Mouse (Mus musculus): ENCODE results near the gene Dlgap4. TPM values are rescaled to one million over a fixed set of nuclear protein-coding genes. Genes with fewer than 3 reads are reported as not detected.

Gene Dlgap4
- polyA plus RNA-seq, 1 experiment from 2014 or later: 51.9 TPM

DNA sequence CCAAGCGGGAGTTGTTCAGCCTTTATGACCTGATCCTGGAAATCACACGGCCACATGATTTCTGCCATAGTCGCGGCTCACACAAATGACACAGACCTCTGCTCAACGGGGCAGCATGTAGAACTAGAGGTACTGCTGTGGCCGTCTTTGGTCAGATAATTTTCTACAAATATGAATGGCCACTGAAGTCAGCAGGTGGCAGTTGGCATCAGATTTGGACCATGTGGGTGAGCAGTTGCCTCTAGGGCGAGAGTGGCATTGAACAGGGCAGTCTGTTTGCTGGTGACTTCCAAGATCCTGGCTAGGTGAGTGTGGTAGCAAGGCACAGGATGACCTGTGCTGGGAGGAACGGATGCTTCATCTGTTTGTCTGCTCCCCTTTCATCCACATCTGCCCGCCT, 24.0 kb upstream of the Dlgap4 start:
- Histone ChIP-seq H3K36me3 (no peaks in the 10 kb centered on the region), H3K4me1 (peaks cover 7% of the 10 kb centered on the region; the same call in 1 of the 2 replicates), H3K27ac (replicated peaks) (no peak overlapping the region), H3K9me3 (no peaks in the 10 kb centered on the region), H3K4me3 (no peak overlapping the region), H3K27me3 (replicated peaks) (peaks cover 19% of the 10 kb centered on the region; the same call in 1 of the 2 replicates), H3K4me2 (no peak overlapping the region), H3K9ac (no peak overlapping the region)
- 82% methylated on average over 9 of the region's 9 CpGs for WGBS
- no peak for ATAC-seq (ENCODE audit: extremely low read depth, insufficient number of reproducible peaks, low FRiP score, low TSS enrichment)

- no peak overlapping the region for H3K27ac ChIP-seq (replicated peaks)
- 70% methylated on average over 15 of the region's 15 CpGs for WGBS
- no peaks in the 10 kb centered on the region for H3K9me3 ChIP-seq
- H3K9ac ChIP-seq: no peak overlapping the region
- peaks cover 9% of the 10 kb centered on the region; the same call in 1 of the 2 replicates for H3K27me3 ChIP-seq (replicated peaks)
- no peaks in the 10 kb centered on the region for H3K36me3 ChIP-seq
- H3K4me2 ChIP-seq: no peak overlapping the region
- no peaks in the 10 kb centered on the region for H3K4me1 ChIP-seq
- no peak overlapping the region for H3K4me3 ChIP-seq
- ATAC-seq (ENCODE audit: extremely low read depth, insufficient number of reproducible peaks, low FRiP score, low TSS enrichment): no peak
Measured at GRCm38 (mm10) chr2:156594987-156595490, 18.5 kb upstream of the Dlgap4 start.

GRCm38 (mm10) chr2:156602581-156602980, 10.9 kb upstream of the Dlgap4 start:
- no peak overlapping the region for H3K27ac ChIP-seq (replicated peaks)
- no peak overlapping the region for H3K9ac ChIP-seq
- no peak for ATAC-seq (ENCODE audit: extremely low read depth, insufficient number of reproducible peaks, low FRiP score, low TSS enrichment)
- 77% methylated on average over 7 of the region's 7 CpGs for WGBS
- H3K36me3 ChIP-seq: no peaks in the 10 kb centered on the region
- no peaks in the 10 kb centered on the region for H3K9me3 ChIP-seq
- H3K4me3 ChIP-seq: no peak overlapping the region
- H3K4me1 ChIP-seq: no peaks in the 10 kb centered on the region
- H3K27me3 ChIP-seq (replicated peaks): peaks cover 33% of the 10 kb centered on the region
- H3K4me2 ChIP-seq: no peak overlapping the region

DNA sequence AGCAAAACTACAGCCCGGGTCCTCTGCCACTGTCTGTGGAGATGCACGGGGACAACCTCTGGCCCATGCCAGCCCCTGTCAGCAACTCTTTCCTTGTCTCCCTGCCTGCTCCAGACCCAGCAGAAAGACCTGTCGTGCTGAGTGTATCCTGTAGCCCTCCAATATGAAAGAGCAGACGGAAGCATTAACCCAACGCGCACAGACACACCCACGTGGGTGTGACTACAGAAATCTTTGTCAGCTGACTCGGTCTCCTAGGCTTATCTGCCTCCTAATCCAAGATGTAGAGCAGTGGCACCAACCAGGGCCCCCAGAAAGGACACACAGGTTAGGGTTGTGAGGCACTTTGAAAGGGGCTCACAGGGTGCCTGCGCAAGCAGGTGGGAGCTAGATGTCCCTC, 9.8 kb upstream of the Dlgap4 start:
- Histone ChIP-seq H3K36me3 (no peaks in the 10 kb centered on the region), H3K9ac (no peak overlapping the region), H3K4me1 (no peaks in the 10 kb centered on the region), H3K4me3 (no peak overlapping the region), H3K9me3 (no peaks in the 10 kb centered on the region), H3K27ac (replicated peaks) (no peak overlapping the region), H3K27me3 (replicated peaks) (peaks cover 44% of the 10 kb centered on the region), H3K4me2 (no peak overlapping the region)
- ATAC-seq (ENCODE audit: extremely low read depth, insufficient number of reproducible peaks, low FRiP score, low TSS enrichment): no peak
- 78% methylated on average over 9 of the region's 9 CpGs for WGBS

GRCm38 (mm10) chr2:156605144-156605543, 8.4 kb upstream of the Dlgap4 start:
- Histone ChIP-seq H3K9ac (no peak overlapping the region), H3K27me3 (replicated peaks) (peaks cover 58% of the 10 kb centered on the region), H3K27ac (replicated peaks) (no peak overlapping the region), H3K36me3 (no peaks in the 10 kb centered on the region), H3K4me2 (no peak overlapping the region), H3K9me3 (no peaks in the 10 kb centered on the region), H3K4me1 (no peaks in the 10 kb centered on the region), H3K4me3 (no peak overlapping the region)
- no peak for ATAC-seq (ENCODE audit: extremely low read depth, insufficient number of reproducible peaks, low FRiP score, low TSS enrichment)
- 44% methylated on average over 3 of the region's 3 CpGs for WGBS

- Histone ChIP-seq H3K27ac (replicated peaks) (no peak overlapping the region), H3K4me3 (no peak overlapping the region), H3K27me3 (replicated peaks) (peaks cover 67% of the 10 kb centered on the region), H3K9ac (no peak overlapping the region), H3K4me1 (no peaks in the 10 kb centered on the region), H3K36me3 (no peaks in the 10 kb centered on the region), H3K9me3 (no peaks in the 10 kb centered on the region), H3K4me2 (no peak overlapping the region)
- 67% methylated on average over 5 of the region's 5 CpGs for WGBS
- no peak for ATAC-seq (ENCODE audit: extremely low read depth, insufficient number of reproducible peaks, low FRiP score, low TSS enrichment)
Measured at GRCm38 (mm10) chr2:156605971-156606370, 7.5 kb upstream of the Dlgap4 start.

DNA sequence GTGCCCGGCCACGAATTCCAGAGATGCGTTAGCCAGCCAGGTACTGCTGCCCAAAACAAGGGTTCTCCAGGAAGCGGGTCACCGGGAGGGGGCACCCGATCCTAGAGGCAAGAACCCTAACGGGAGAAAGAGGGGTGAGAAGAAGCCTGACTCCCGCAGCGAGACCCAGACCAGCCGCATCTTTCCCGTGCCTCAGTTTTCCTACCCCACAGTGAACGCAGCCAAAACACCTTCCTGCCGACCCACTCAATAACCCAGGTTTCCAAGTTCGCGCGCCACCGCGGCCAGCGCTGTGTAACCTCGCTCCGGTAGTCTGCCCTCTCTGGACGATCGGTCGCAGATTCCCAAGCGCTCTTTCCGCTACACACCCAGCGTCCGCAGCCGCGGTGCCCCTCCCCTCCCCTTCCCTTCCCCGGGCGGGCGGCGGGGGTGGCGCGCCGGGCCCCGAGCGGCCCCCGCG, 394 bp upstream of the Dlgap4 start:
- Histone ChIP-seq H3K9me3 (no peaks in the 10 kb centered on the region), H3K27ac (replicated peaks) (no peak overlapping the region), H3K4me3 (peak overlapping the region; percentile 68), H3K4me2 (peak overlapping the region; percentile 98), H3K9ac (peak overlapping the region; percentile 79), H3K27me3 (replicated peaks) (peaks cover 100% of the 10 kb centered on the region), H3K4me1 (peaks cover 22% of the 10 kb centered on the region), H3K36me3 (no peaks in the 10 kb centered on the region)
- WGBS: 2% methylated on average over 41 of the region's 41 CpGs
- ATAC-seq (ENCODE audit: extremely low read depth, insufficient number of reproducible peaks, low FRiP score, low TSS enrichment): no peak

DNA sequence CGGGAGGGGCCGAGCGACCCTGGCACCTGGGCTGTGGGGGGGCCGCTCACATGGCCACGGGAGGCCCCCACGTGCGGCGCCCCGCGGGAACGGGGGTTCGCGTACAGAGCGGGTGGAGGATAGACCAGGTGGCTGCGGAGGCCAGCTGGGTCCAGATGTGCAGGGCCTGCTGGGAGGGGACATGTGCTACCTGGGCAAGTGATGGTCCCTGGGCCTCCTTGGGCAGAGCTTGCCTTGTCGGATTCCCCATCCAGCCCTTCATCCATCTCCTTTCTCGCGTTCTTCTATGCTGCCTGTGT, 702 bp downstream of the Dlgap4 start:
- no peak for ATAC-seq (ENCODE audit: extremely low read depth, insufficient number of reproducible peaks, low FRiP score, low TSS enrichment)
- H3K4me2 ChIP-seq: peak overlapping the region; percentile 98
- H3K27me3 ChIP-seq (replicated peaks): peaks cover 100% of the 10 kb centered on the region
- H3K27ac ChIP-seq (replicated peaks): no peak overlapping the region
- H3K4me1 ChIP-seq: peaks cover 22% of the 10 kb centered on the region
- H3K4me3 ChIP-seq: peak overlapping the region; percentile 68
- H3K36me3 ChIP-seq: no peaks in the 10 kb centered on the region
- H3K9me3 ChIP-seq: no peaks in the 10 kb centered on the region
- peak overlapping the region; percentile 79 for H3K9ac ChIP-seq
- WGBS: under 1% methylated on average over 18 of the region's 18 CpGs

- WGBS: 9% methylated on average over 31 of the region's 31 CpGs
- peak overlapping the region; percentile 68 for H3K4me3 ChIP-seq
- H3K9me3 ChIP-seq: no peaks in the 10 kb centered on the region
- peaks cover 100% of the 10 kb centered on the region for H3K27me3 ChIP-seq (replicated peaks)
- peaks cover 26% of the 10 kb centered on the region for H3K4me1 ChIP-seq
- no peak overlapping the region for H3K27ac ChIP-seq (replicated peaks)
- no peak overlapping the region; the same call in 1 of the 2 replicates for H3K9ac ChIP-seq
- ATAC-seq (ENCODE audit: extremely low read depth, insufficient number of reproducible peaks, low FRiP score, low TSS enrichment): no peak
- no peaks in the 10 kb centered on the region for H3K36me3 ChIP-seq
- H3K4me2 ChIP-seq: peak overlapping the region; percentile 98
Measured at GRCm38 (mm10) chr2:156614661-156615654, 1.5 kb downstream of the Dlgap4 start.

DNA sequence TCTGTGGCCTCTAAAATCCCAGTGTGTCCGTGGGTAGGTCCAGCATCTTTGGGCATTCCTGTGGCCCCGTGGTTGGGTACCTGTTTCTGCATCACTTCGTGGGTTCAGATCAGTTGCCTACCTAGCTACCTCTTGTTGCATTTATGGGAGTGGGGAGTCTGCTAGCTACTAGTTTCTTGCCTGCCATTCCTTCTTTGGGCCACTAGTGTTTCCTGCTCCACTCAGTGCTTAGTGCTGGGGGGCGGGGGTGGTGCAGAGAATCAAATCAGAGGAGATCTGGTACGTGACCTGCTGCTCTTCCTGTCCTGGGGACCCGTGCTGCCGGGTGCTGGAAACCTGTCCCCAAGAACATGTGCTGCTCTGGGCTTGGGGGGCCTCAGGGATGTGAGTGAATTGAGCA, 3.0 kb downstream of the Dlgap4 start:
- 68% methylated on average over 7 of the region's 7 CpGs for WGBS

GRCm38 (mm10) chr2:156617536-156617935, 4.0 kb downstream of the Dlgap4 start:
- ATAC-seq (ENCODE audit: extremely low read depth, insufficient number of reproducible peaks, low FRiP score, low TSS enrichment): no peak
- Histone ChIP-seq H3K9ac (no peak overlapping the region), H3K27ac (replicated peaks) (no peak overlapping the region), H3K36me3 (no peaks in the 10 kb centered on the region), H3K4me3 (no peak overlapping the region), H3K4me1 (peaks cover 33% of the 10 kb centered on the region), H3K4me2 (no peak overlapping the region), H3K27me3 (replicated peaks) (peaks cover 100% of the 10 kb centered on the region), H3K9me3 (no peaks in the 10 kb centered on the region)
- 55% methylated on average over 11 of the region's 11 CpGs for whole genome bisulfite sequencing

More for the DNA sequence above, 3.0 kb downstream of the Dlgap4 start:
- Histone ChIP-seq H3K4me1 (peaks cover 29% of the 10 kb centered on the region), H3K27ac (replicated peaks) (no peak overlapping the region), H3K36me3 (no peaks in the 10 kb centered on the region), H3K4me3 (no peak overlapping the region), H3K4me2 (no peak overlapping the region), H3K9ac (no peak overlapping the region), H3K27me3 (replicated peaks) (peaks cover 100% of the 10 kb centered on the region), H3K9me3 (no peaks in the 10 kb centered on the region)
- no peak for ATAC-seq (ENCODE audit: extremely low read depth, insufficient number of reproducible peaks, low FRiP score, low TSS enrichment)
